Mouse (Mus musculus): Measurements from ENCODE around the gene Tubb2a.

Tubb2a gene

GRCm38 (mm10) chr13:34077492-34078271 is at the start of gene Tubb2a:
Gene Tubb2a, minus strand, starts transcription at chr13:34078007.
- WGBS = under 1% methylated on average over 45 of the region's 45 CpGs

- WGBS = 47% methylated on average over 4 of the region's 4 CpGs
Measured at GRCm38 (mm10) chr13:34125711-34126110, 47.9 kb upstream of the Tubb2a start.

GRCm38 (mm10) chr13:34120536-34120935 is 42.7 kb upstream of the Tubb2a start:
- 98% methylated on average over 2 of the region's 2 CpGs for WGBS

GRCm38 (mm10) chr13:34119406-34119805 is 41.6 kb upstream of the Tubb2a start:
- WGBS = 73% methylated on average over 4 of the region's 4 CpGs

GRCm38 (mm10) chr13:34118816-34119215 is 41.0 kb upstream of the Tubb2a start:
- 86% methylated on average over 4 of the region's 4 CpGs for WGBS

- 91% methylated on average over 6 of the region's 6 CpGs for WGBS
Measured at GRCm38 (mm10) chr13:34116508-34116907, 38.7 kb upstream of the Tubb2a start.

GRCm38 (mm10) chr13:34114654-34115053 is 36.8 kb upstream of the Tubb2a start:
- 68% methylated on average over 4 of the region's 4 CpGs for WGBS

GRCm38 (mm10) chr13:34113086-34113485 is 35.3 kb upstream of the Tubb2a start:
- 82% methylated on average over 3 of the region's 3 CpGs for whole genome bisulfite sequencing

GRCm38 (mm10) chr13:34112369-34113081 is 34.7 kb upstream of the Tubb2a start:
- WGBS = 67% methylated on average over 5 of the region's 5 CpGs

- 95% methylated on average over 3 of the region's 3 CpGs for WGBS
Measured at GRCm38 (mm10) chr13:34111878-34112277, 34.1 kb upstream of the Tubb2a start.

GRCm38 (mm10) chr13:34111019-34111418 is 33.2 kb upstream of the Tubb2a start:
- 72% methylated on average over 5 of the region's 5 CpGs for WGBS

- WGBS = 68% methylated on average over 4 of the region's 4 CpGs
Measured at GRCm38 (mm10) chr13:34109677-34110058, 31.9 kb upstream of the Tubb2a start.

GRCm38 (mm10) chr13:34109035-34109676 is 31.3 kb upstream of the Tubb2a start:
- WGBS = 81% methylated on average over 4 of the region's 4 CpGs

GRCm38 (mm10) chr13:34106999-34107398 is 29.2 kb upstream of the Tubb2a start:
- 98% methylated on average over 1 of the region's 1 CpGs for WGBS

- WGBS = 88% methylated on average over 2 of the region's 2 CpGs
Measured at GRCm38 (mm10) chr13:34106256-34106655, 28.4 kb upstream of the Tubb2a start.

- WGBS = 85% methylated on average over 1 of the region's 1 CpGs
Measured at GRCm38 (mm10) chr13:34105364-34105763, 27.6 kb upstream of the Tubb2a start.

- WGBS = 82% methylated on average over 9 of the region's 9 CpGs
Measured at GRCm38 (mm10) chr13:34101908-34102307, 24.1 kb upstream of the Tubb2a start.

GRCm38 (mm10) chr13:34101247-34101646 is 23.4 kb upstream of the Tubb2a start:
- 95% methylated on average over 10 of the region's 10 CpGs for WGBS

- WGBS = 73% methylated on average over 3 of the region's 3 CpGs
Measured at GRCm38 (mm10) chr13:34100733-34101132, 22.9 kb upstream of the Tubb2a start.

GRCm38 (mm10) chr13:34097086-34097485 is 19.3 kb upstream of the Tubb2a start:
- WGBS = 47% methylated on average over 3 of the region's 3 CpGs

- WGBS = 30% methylated on average over 4 of the region's 4 CpGs
Measured at GRCm38 (mm10) chr13:34096455-34096854, 18.6 kb upstream of the Tubb2a start.

Measured in cerebral cortex, adult 2 months (tissue).